Mouse (Mus musculus) adrenal gland, postnatal 14 days (tissue): ENCODE data around the gene Szrd1. TPM values are rescaled to one million over a fixed set of nuclear protein-coding genes. Genes with fewer than 3 reads are reported as not detected.

ENCODE experiments used
- DNase-seq: peaks from one replicate; pipeline ENCODE4 v3.0.0; 2021; ENCODE audit warnings: mixed read lengths
- long read RNA-seq, 2 experiments: library from polyadenylated mRNA; stranded (forward); transcript quantifications; one replicate each; pipeline ENCODE4 v2.0.0; 2021
- total RNA-seq: library from RNA; stranded (reverse); gene quantifications from 2 replicates; pipeline ENCODE4 v1.2.3, GENCODE M21; 2021

The Szrd1 gene
- 105 and 107 TPM in 2 replicates for total RNA-seq
- long read RNA-seq, experiment 1, transcript Szrd1-202 (3 exons, 3,203 nt) = major isoform, 5 of 11 reads
- long read RNA-seq, experiment 1, partial matches to known transcripts = 0 of 11 reads
- long read RNA-seq, experiment 1, other reads (novel, unspliced or antisense) = 2 of 11 reads
- long read RNA-seq, experiment 2, transcript Szrd1-202 (3 exons, 3,203 nt) = major isoform, 6 of 15 reads
- long read RNA-seq, experiment 2, partial matches to known transcripts = 0 of 15 reads
- long read RNA-seq, experiment 2, other reads (novel, unspliced or antisense) = 3 of 15 reads

DNA sequence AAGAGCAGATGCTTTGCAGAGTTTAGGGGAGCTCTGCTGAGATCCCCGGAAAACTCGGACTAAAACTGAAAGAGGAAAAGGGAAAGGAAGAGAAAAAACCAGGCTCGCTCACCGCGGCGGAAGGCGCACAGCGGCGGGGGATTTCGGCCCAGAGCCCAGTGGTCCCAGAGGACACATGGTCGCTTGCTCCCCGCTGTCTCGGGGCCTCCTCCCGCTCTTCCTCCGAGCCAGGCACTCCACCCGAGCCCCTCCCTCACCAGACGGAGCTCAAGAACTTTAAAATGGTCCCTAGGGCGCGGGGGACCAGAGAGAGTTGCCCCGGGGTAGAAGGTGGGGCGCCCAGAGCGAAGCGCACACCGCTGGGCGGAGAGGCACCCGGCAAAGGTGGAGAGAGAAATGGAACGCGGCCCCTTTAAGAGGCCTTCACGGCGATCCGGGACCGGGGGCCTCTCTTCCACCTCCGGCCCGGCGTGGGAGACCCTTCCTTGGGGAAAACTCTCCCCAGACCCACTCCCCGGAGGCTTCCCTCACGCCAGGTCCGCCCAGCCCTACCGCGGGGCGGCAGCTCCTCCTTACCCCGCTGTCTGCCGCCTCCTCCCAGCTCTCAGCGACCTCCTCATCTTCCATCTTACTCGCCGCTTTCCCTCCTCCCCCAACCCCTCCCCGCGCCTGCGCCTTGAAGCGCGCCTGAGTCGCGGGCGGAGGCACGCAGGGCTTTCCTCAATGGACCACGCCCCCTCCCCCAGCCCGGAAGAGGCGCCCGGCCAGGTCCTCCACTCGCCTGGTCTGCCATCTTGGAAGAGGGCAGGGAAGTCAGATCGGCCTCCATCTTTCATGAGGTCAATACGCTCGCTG, at the start of gene Szrd1:
Gene Szrd1, minus strand, starts transcription at position 660 of the 855 bp plus-strand sequence.
- peak; percentile 100 for DNase-seq

DNA sequence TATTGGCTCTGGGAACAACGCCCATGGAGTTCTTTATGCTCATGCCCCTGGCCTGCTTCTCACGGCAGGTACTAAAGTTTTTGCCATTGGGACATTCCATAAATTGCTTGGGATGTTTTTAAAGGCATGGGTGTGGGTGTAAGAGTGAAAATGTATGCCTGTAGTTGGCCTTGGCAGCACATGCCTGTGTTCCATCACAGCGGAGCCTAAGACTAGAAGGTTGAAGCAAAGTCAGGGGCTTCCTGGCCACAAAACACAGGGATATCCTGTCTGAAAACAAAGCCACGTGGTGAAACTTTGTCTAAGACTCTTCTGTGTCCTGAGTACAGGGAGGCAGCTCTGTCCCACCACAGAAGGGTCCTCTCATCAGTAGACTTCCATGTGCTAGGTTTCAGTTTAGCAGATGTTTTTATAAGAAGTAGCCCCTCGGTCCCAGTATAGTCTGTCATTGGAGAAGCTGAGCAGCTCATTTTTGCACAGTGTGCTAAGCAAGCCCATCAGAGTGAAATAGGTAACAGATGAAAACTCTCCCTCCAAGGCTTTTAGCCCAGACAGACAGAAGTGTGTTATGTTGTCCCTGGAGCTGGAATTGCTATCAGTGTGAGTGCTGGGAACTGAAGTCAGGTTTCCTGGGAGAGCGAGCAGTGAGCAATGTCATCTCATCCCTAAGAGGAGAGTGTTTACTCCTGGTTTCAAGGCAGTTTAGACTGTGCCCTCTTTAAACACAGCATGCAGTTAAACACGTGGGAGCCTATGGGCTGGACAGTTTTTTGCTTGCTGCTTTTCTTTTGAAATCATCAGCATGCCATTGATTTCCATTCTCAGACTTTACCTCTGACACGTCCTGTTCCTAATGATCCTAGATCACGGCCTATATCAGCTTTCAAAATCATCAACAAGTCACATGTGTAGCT, 47.6 kb upstream of the Szrd1 start:
- DNase-seq = no peak

GRCm38 (mm10) chr4:141184426-141184825, 44.9 kb upstream of the Szrd1 start:
- DNase-seq = no peak

DNA sequence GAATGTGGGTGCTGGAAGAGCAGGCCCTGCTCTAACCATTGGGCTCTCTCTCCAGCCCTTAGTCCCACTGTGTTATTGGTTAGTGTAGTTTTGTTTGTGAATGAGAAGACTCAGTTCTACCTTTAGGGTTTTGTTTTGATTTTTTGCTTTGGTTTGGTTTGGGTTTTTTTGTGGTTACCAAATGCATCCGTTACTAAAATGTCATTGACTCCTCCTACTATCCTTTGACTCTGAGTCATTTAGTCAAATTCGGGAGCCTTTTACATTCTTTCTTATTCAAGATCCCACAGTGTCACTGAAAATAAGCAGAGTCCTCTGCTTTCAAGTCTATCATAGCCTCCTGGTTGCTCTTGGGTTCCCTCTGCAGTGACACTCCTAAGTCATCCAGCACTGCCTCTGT, 44.4 kb upstream of the Szrd1 start:
- no peak for DNase-seq

DNA sequence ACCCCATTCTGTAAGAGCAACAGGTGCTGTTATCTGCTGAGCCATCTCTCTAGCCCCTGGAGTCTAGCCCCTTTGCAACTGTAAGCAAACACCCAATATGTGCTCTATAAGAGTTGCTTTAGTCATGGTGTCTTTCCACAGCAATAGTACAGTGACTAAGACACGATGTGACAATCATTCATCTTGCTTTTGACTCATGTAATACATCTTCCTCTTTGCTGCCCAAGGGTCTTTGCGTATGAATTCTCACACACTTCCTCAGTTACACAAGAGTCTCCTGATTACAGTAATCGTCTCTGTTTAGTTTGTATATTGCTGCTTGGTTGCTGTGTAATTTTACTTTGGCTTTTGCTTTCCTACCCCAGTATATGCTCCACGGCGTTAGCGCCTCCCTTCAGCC, 42.4 kb upstream of the Szrd1 start:
- no peak for DNase-seq

- DNase-seq = no peak
These were observed 41.3 kb upstream of the Szrd1 start for GRCm38 (mm10) chr4:141180831-141181230.

DNA sequence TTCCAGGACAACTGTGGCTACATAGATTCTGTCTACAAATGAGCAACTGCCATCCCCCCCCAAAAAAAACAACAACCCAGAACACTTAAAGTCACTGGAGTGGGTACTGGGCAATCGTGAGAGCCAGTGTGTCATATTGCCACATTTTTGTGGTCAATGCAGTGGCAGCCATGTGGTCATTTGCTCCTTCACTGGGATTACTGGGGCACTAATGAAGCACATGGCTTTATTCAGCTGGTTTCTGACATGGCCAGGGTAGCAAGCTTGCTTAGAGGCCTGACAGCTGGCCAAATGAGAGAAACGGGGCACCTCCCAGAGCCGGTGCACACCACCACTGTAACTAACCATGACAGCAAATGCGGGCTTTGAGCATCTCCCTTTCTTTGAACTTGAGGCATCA, 38.9 kb upstream of the Szrd1 start:
- no peak for DNase-seq

GRCm38 (mm10) chr4:141176328-141176838, 36.8 kb upstream of the Szrd1 start:
- DNase-seq = no peak

DNA sequence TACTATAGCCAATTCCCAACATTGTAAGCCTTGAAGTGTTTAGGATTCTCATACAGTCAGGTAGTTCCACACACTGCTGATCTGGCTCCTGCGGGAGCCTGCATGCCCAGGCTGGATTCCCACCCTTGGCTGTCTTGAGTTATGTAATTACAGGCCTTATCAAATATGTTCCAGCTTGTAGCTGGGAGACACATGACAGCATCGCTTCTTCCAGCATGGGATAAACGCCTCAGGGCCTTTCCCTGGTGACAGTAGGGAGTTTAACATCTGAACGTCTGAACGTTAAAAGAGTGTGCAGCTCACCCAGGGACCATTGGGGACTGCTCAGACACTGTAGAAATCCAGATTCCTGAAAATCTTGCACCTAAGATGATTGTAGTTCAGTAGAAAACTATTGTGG, 36.2 kb upstream of the Szrd1 start:
- no peak for DNase-seq

DNA sequence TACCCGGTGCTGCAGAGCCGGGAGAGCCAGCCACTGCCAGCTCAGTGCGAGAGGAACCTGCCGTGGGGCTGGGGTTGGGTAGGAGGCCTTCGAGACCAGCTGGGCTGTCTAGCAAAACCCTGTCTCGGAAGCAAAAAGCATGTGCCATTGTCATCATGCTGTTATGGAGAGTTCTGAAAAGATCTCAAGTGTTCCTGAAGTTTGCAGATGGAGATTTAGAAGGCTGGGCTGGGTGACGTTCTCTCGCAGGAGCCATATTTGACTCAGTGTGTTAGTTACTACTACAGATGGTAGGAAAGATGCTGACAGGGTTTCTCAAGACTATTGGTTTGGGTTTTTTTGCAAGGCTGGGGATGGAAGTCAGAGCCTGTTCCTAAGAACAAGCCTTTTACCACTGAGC, 32.5 kb upstream of the Szrd1 start:
- no peak for DNase-seq

DNA sequence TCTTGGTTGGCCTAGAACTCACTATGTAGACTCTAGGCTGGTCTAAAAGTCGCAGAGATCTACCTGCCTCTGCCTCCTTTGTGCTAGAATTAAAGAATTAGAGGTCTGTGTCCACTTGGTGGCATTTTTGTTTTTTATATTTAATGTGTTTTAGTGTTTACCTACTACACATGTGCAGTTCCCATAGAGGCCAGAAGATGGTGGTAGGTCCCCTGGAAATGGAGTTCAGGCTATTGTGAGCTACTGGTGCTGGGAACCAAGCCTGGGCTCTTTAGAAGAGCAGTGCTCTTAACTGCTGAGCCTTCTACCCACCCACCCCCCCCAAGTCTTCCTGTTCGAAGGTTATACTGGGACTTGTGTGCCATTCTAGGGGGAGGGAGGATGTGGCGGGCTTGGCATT, 27.6 kb upstream of the Szrd1 start:
- DNase-seq = no peak

GRCm38 (mm10) chr4:141165744-141166292, 26.2 kb upstream of the Szrd1 start:
- no peak for DNase-seq

GRCm38 (mm10) chr4:141163729-141164128, 24.2 kb upstream of the Szrd1 start:
- peak; percentile 32 for DNase-seq

DNA sequence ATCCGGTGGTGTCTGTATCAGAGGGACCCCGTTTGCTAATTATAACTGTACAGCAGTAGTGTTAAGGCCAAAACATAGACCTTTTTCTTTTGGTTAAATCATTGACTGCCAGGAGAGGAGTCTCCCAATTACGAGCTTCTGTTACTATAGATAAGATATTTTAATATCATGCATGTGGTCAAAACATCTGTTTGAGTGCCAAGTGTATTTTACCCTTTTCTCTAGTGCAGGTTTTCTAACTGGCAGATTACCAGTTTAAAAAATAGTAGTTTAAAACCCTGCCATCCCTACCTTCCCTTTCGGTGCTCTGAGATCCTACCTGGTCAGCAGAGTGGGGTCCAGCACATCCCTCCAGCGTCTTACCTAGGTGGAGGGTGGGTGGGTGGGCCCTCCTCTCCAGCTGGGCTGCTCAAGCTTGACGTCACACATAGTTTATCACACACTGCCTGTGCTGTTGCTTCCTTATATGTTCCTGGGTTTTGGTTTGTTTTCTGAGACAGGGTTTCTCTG, 22.2 kb upstream of the Szrd1 start:
- DNase-seq = no peak

- DNase-seq = no peak
These were observed 20.6 kb upstream of the Szrd1 start for GRCm38 (mm10) chr4:141160193-141160592.

DNA sequence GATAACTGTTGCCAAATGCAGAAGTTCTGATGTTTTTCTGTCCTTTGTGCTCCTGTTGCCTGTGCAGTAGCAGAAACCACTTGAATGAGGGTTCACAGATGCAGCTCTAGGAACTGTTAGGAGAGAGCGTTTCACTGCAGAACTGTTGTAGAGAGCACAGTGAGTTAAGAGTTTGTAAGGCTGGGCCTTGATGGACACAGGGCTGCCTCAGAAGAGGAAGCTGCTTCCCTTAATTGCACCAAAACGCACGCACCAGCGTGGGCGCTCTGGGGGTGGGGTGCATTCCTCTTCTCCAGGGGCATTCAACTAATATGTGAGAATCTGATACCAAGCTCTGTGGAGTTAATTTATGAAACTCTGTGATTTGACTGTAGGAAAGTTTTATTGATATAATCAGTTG, 20.1 kb upstream of the Szrd1 start:
- DNase-seq = no peak

DNA sequence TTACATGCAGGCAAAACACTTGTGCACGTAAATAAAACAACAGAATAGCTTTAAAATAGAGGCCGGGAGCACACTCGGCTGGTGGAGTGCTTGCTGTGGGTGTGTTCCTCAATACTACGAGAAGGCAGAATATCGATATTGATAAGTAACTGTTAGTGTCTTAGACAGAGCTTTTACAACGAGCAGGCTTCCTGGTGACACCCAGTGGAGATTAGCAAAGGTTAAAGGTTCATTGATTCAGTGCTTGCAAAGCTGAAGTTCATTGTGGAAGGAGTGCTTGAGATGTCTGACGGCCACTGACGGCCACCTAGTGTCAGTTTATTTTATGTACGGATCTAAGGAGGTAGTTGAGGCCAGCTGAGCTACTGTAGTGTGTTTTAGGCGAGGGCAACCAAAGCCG, 19.5 kb upstream of the Szrd1 start:
- no peak for DNase-seq

- no peak for DNase-seq
These were observed 19.0 kb upstream of the Szrd1 start for GRCm38 (mm10) chr4:141158609-141159008.

DNA sequence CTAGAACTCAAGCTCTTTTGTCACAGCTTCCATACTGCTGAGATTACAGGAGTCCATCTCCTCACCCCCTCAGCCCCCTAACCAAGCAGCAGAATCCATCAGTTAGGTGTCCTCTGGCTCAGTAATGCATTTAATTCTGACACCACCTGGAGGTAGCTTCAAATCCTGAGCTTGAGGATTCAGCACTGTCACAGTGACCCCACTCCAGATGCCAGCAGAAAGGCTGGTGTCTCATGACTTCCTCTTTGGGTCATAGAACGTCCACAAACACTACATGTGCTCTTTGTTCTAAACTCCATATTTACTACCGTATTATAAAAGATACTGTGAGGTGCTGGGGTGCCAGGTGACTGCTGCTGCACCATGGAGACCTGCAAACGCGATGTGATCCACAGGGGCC, 17.9 kb upstream of the Szrd1 start:
- no peak for DNase-seq

DNA sequence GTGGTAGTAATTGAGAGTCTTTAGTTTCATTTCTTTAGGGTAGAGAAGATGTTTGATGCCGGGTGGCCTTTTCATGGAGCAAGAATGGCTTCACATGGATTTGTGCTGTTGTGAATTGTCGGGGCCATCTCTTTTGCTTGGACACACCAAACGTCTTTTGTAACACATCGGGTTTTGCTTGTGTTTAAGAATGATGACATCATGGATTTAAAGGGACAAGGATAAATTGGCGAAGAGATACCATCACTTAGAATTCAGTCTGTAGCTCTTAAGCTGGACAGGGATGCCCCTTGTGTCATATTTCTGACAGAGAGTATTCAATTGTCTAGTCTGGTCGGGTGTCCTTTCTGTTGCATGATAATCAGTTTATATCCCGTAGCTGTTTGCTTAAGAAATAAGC, 9.5 kb upstream of the Szrd1 start:
- DNase-seq = no peak

DNA sequence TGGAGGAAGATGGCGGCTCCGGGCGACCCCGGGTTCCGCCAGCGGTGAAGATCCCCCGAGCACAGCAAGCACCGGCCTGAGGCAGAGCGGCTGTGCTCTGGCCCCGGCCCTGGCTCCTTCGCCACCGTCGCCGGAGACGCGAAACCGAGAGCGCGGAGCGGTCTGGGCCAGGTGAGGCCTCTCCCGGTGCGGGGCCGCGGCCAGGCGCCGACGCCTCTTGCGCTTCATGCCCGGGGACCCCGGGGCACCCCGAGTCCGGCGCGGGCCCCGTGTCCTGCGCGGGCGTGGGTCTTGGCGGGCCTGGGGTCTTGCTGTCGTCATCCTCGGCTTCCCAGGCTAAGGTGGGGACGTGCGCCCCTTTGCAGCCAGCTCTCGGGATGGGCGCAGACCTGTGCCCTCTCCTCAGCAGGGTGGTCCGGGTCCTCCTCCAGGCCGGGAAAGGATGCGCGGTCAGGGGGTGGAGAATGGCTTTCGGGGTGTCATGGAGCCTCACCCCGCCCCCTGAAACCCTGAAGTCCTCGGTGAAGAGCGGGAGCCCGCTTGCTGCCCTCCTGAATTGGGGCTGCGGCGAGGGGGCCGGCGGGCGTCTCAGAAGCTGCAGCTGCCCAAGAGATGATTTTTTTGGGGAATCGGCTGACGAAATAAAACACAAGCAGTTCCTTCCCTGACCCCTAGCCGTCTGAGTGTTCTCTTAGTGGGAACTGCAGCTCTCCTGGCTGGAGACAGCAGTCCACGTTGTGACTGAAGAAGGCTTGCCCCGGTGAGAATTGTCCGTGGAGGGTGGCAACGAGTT, 8.6 kb upstream of the Szrd1 start:
- peak; percentile 62 for DNase-seq
